Mouse (Mus musculus) embryonic facial prominence, embryonic 11.5 days (tissue): Measurements from ENCODE around the gene Otud7a. TPM values are rescaled to one million over a fixed set of nuclear protein-coding genes. Genes with fewer than 3 reads are reported as not detected.
A peak's percentile ranks its signal among the peaks of the same experiment; 100 is the strongest.

Experiments
- ATAC-seq: fragments of 200-750 bp; cut with Nextera tagmentation; replicated peaks from 2 replicates; pipeline ENCODE4 v1.8.0; 2017; ENCODE audit warnings: low read depth; ENCODE audit not compliant: insufficient number of reproducible peaks, low FRiP score, low TSS enrichment
- DNase-seq: peaks from one replicate; pipeline ENCODE4 v3.0.0-alpha.2; 2015; ENCODE audit warnings: low spot score
- H3K27ac ChIP-seq: fragments of 300-500 bp; sonication (generic); replicated peaks from 2 replicates; pipeline ENCODE4 v1.5.1; 2014; ENCODE audit warnings: mild to moderate bottlenecking, low read depth, low read length, control low read depth
- H3K27me3 ChIP-seq: fragments of 300-500 bp; sonication (generic); 2 replicates; pipeline ENCODE4 v1.6.1; 2014; ENCODE audit warnings: mild to moderate bottlenecking, low read length, moderate library complexity, mixed read lengths; ENCODE audit not compliant: control insufficient read depth, insufficient read depth
- H3K36me3 ChIP-seq: fragments of 300-500 bp; sonication (generic); replicated peaks from 2 replicates; pipeline ENCODE4 v1.6.1; 2014; ENCODE audit warnings: low read depth, mild to moderate bottlenecking, low read length, moderate library complexity, mixed read lengths; ENCODE audit not compliant: control insufficient read depth, insufficient read depth
- H3K4me1 ChIP-seq: fragments of 300-500 bp; sonication (generic); 2 replicates; pipeline ENCODE4 v1.6.1; 2014; ENCODE audit warnings: low read length, mixed read lengths; ENCODE audit not compliant: control insufficient read depth, insufficient read depth
- H3K4me2 ChIP-seq: fragments of 300-500 bp; sonication (generic); 2 replicates; pipeline ENCODE4 v1.6.1; 2014; ENCODE audit warnings: low read depth, mild to moderate bottlenecking, control low read depth, low read length, moderate library complexity
- H3K4me3 ChIP-seq: fragments of 300-500 bp; sonication (generic); 2 replicates; pipeline ENCODE4 v1.5.1; 2014; ENCODE audit warnings: low read depth, low read length, control low read depth
- H3K9ac ChIP-seq: fragments of 300-500 bp; sonication (generic); replicated peaks from 2 replicates; pipeline ENCODE4 v1.6.1; 2014; ENCODE audit warnings: mild to moderate bottlenecking, control low read depth, low read length
- H3K9me3 ChIP-seq: fragments of 300-500 bp; sonication (generic); replicated peaks from 2 replicates; pipeline ENCODE4 v1.6.1; 2016; ENCODE audit warnings: mild to moderate bottlenecking, low read length, inconsistent platforms, mixed read lengths; ENCODE audit not compliant: control insufficient read depth
- WGBS: fragments of 180-500 bp; shearing (Covaris S2); extraction: QIAGEN DNeasy Blood & Tissue Kit; methylation state at CpG from one replicate; pipeline ENCODE4 v1.1.7; 2014; 5-methylcytosine and 5-hydroxymethylcytosine counted together
- polyA plus RNA-seq: library from polyadenylated mRNA; unstranded; fragments of >200 nt; fragmentation: Nextera tagmentation; extraction: Ambion mirVana; gene quantifications from 2 replicates; pipeline ENCODE4 v1.2.1, GENCODE M21; 2014

The Otud7a gene
- 0.33 and 0.90 TPM in 2 replicates for polyA plus RNA-seq

DNA sequence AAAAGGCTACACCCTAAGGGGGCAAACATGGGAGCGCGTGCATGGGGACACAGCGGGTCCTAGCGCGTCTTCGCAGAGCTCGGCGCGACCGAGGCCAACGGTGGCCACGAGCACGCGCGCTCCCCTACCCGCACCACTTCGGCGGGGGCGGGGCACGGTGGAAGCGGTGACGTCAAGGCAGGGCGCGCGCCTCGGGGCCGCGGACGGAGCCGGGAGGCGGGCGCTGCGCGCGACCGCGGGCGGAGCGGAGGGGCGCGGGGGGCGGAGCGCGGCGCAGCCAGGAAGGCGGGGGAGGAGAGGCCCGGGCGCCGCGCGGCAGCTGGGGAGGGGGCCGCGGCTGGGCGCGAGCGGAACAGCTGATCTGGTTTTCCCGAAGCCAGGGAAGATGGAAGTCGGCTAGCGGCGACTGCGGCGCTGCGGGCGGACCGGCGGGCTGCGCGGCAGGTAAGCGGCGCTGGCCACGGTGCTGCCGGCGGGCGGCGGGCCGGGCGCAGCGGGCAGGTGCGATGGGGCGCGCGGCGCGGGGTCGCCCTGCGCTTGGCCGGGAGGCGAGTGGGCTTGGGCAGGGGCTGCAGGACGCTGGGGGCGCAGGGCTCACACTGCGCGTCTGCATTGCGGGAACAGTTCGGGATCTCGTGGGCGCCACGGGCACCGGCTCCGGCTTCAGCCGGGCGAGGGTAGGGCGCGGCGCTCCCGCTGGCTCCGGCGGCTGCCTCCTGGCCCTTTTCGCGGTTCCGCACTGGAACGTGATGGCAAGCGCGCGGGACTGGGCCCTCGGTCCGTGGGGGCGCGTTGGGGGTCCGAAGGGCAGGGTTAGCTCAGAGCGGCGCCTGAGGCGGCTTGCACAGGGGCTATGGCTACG is at the start of gene Otud7a:
Gene Otud7a (plus strand): TSS at position 268 of the 862 bp plus-strand sequence.
- Histone ChIP-seq H3K27me3 (peaks cover 7% of the 10 kb centered on the region), H3K4me2 (peak within 1 kb of the TSS; percentile 93), H3K9ac (peak within 1 kb of the TSS; percentile 48), H3K36me3 (no peaks in the 10 kb centered on the region), H3K4me1 (no peaks in the 10 kb centered on the region), H3K4me3 (peak within 1 kb of the TSS; percentile 45), H3K9me3 (no peaks in the 10 kb centered on the region), H3K27ac (no peak within 1 kb of the TSS)
- peak; percentile 84 for DNase-seq
- peak; percentile 89 for ATAC-seq
- under 1% methylated on average over 96 of the region's 123 CpGs for WGBS

DNA sequence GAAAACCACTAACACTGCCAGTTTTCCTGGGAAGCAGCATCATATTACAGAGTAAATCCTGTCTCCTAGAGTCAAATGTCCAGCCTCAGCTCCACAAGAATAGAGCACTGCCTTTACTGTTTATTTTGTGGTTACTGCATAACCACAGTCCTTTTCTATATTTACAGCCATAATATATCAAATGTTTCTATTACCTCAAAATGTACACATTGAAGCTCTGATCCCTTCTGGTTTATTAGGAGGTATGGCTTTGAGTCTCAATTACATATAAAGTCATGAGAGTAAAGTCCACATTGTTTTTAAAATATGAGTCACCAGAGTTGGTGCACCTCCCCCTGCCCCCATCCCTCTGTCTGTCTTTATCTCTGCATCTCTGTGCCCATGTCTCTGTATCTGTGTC is 38.6 kb upstream of the Otud7a start:
- no peak overlapping the region for H3K27ac ChIP-seq
- H3K36me3 ChIP-seq, result no peaks in the 10 kb centered on the region
- ATAC-seq (no peak), DNase-seq (no peak)
- H3K4me1 ChIP-seq, result no peaks in the 10 kb centered on the region
- H3K9me3 ChIP-seq, result no peaks in the 10 kb centered on the region
- H3K4me3 ChIP-seq, result no peak overlapping the region
- no peak overlapping the region for H3K4me2 ChIP-seq
- no peak overlapping the region for H3K9ac ChIP-seq
- no peaks in the 10 kb centered on the region for H3K27me3 ChIP-seq

DNA sequence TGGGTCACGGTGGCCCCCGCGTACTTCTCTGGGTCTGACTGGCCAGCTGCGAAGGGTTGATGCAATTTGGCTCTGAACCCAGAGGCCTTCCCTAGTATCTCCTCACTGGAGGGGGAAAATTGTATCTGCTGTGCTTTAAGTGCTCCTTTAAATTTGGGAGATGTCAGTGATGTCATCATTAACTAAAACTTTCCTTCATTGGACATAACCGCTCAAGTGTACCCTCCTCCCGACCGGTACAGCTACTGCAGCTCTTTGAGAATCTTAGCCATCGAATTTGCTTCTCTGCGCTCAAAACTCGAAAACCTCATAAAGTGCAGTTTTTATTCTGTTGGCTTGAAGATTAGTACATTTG is 772 bp downstream of the Otud7a start:
- H3K27ac ChIP-seq, result no peak overlapping the region
- peak overlapping the region; percentile 45 for H3K4me3 ChIP-seq
- H3K27me3 ChIP-seq, result peaks cover 7% of the 10 kb centered on the region
- H3K9me3 ChIP-seq, result no peaks in the 10 kb centered on the region
- no peak for ATAC-seq
- H3K9ac ChIP-seq, result no peak overlapping the region
- H3K36me3 ChIP-seq, result no peaks in the 10 kb centered on the region
- peak overlapping the region; percentile 93 for H3K4me2 ChIP-seq
- 27% methylated on average over 10 of the region's 10 CpGs for WGBS
- DNase-seq, result peak; percentile 2
- H3K4me1 ChIP-seq, result no peaks in the 10 kb centered on the region

DNA sequence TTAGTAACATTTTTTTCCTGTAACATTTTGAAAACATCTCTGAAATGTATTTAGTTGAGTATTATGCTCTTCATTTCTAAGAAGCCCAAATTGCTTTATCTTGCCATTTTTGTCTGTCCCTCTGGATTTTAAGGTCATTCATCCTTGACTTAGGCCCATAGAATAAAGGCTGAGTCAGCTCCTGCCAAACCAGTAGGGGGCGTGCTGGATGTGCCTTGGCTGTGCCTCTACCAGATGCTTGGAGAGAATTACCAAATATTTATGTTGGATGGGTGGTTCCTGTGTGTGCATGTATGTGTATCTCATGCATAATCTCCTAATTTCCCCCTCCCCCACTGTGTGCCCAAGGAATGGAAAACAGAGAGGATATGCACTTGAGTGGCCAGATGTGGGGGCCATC is 2.4 kb downstream of the Otud7a start:
- DNase-seq, result no peak
- H3K27me3 ChIP-seq, result peaks cover 7% of the 10 kb centered on the region
- H3K9ac ChIP-seq, result no peak overlapping the region
- H3K36me3 ChIP-seq, result no peaks in the 10 kb centered on the region
- H3K4me2 ChIP-seq, result no peak overlapping the region
- no peaks in the 10 kb centered on the region for H3K4me1 ChIP-seq
- no peak overlapping the region for H3K4me3 ChIP-seq
- WGBS, result 38% methylated on average over 1 of the region's 1 CpGs
- no peaks in the 10 kb centered on the region for H3K9me3 ChIP-seq
- no peak for ATAC-seq
- no peak overlapping the region for H3K27ac ChIP-seq

DNA sequence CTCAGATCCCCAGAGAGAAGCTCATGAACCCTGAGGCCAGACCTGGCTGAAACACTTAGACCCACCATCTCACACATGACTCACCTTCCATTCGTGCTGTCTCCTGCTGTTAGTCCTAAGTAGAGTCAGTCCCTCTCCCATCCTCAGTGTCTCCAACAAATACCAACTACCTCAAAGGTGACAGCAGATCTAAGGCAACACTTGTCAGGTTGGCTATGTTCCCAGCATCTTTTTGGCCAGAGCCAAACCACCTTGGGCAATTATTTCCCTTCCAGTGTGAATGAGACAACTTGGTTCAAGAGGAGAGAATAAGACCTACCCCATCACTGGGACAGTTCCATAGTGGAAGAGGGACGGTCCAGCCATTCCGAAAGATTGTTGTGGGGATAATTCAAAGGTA is 10.7 kb downstream of the Otud7a start:
- H3K36me3 ChIP-seq, result no peaks in the 10 kb centered on the region
- H3K4me2 ChIP-seq, result no peak overlapping the region
- no peaks in the 10 kb centered on the region for H3K9me3 ChIP-seq
- ATAC-seq (no peak), DNase-seq (no peak)
- no peaks in the 10 kb centered on the region for H3K27me3 ChIP-seq
- H3K4me1 ChIP-seq, result no peaks in the 10 kb centered on the region
- WGBS, result 74% methylated on average over 3 of the region's 3 CpGs
- no peak overlapping the region for H3K27ac ChIP-seq
- no peak overlapping the region for H3K4me3 ChIP-seq
- no peak overlapping the region for H3K9ac ChIP-seq

DNA sequence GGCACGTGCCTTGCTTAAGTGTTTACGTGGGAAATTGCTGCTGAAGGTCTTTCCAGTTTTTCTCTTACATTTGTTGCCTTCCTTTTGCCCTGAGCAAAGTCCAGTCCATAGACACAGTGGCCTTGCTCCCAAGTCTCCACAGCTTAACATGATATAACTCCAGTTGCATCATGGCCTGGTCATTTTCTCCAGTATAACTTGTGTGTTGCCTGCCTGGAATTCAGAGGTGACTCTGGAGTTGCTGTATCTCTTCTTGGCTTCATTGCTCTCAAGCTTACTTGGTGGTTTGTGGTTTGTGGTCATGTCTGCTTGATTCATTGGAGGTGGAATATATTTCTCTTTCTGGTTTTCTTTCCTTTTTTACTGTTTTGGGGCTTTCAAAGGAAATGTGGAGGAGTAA is 17.7 kb downstream of the Otud7a start:
- Histone ChIP-seq H3K4me1 (no peaks in the 10 kb centered on the region), H3K9me3 (no peaks in the 10 kb centered on the region), H3K27me3 (no peaks in the 10 kb centered on the region), H3K27ac (no peak overlapping the region), H3K4me3 (no peak overlapping the region), H3K9ac (no peak overlapping the region), H3K36me3 (no peaks in the 10 kb centered on the region), H3K4me2 (no peak overlapping the region)
- WGBS, result 76% methylated on average over 2 of the region's 2 CpGs
- ATAC-seq (no peak), DNase-seq (no peak)

DNA sequence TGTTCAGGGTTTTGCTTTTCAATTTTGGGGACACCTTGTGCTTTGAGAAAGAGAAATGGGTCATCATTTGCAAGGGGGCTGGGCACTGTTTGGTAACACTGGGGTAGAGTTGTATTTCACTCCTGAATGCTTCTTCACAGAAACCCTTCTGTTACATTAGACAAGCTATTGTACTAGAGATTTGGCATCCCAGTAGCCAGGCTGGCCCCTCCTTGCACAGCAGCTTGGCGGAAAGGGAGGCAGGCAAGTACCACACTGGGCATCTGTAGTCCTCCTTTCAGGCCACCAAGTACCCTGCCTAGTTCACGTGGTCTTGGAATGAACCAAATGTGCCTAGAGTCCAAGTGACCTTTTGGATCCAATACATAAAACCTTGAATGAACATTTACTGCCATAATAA is 18.1 kb downstream of the Otud7a start:
- no peak overlapping the region for H3K4me2 ChIP-seq
- H3K4me1 ChIP-seq, result no peaks in the 10 kb centered on the region
- no peaks in the 10 kb centered on the region for H3K27me3 ChIP-seq
- DNase-seq (no peak), ATAC-seq (no peak)
- H3K9ac ChIP-seq, result no peak overlapping the region
- no peaks in the 10 kb centered on the region for H3K9me3 ChIP-seq
- no peak overlapping the region for H3K27ac ChIP-seq
- no peak overlapping the region for H3K4me3 ChIP-seq
- 79% methylated on average over 2 of the region's 2 CpGs for WGBS
- no peaks in the 10 kb centered on the region for H3K36me3 ChIP-seq

DNA sequence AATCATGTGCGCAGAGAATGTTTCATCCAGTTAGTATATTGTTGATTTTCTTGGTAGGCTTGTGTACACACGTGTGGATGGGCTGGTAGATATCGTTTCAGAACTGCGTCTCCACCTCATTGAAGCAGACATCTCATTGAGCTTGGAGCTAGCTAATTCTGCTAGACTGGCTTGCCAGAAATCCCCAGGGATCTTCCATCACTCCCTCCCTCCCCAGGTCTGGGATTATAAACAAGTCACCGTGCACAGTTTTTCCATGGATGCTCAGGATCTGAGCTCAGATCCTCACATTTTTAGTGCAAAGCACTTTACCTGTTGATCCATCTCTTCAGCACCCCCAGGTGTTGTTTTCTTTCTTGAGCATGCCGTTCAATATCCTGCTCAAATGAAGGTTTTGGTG is 22.2 kb downstream of the Otud7a start:
- Histone ChIP-seq H3K27me3 (no peaks in the 10 kb centered on the region), H3K4me3 (no peak overlapping the region), H3K9me3 (no peaks in the 10 kb centered on the region), H3K9ac (no peak overlapping the region), H3K27ac (no peak overlapping the region), H3K36me3 (no peaks in the 10 kb centered on the region), H3K4me2 (no peak overlapping the region), H3K4me1 (no peaks in the 10 kb centered on the region)
- WGBS, result 93% methylated on average over 6 of the region's 6 CpGs
- DNase-seq (no peak), ATAC-seq (no peak)
